Mouse (Mus musculus) MEL (cell line): ENCODE results near the gene Letmd1. TPM values are rescaled to one million over a fixed set of nuclear protein-coding genes. Genes with fewer than 3 reads are reported as not detected.

ENCODE experiments used
- DNase-seq: peaks from one replicate; pipeline ENCODE4 v3.0.0; 2011; ENCODE audit warnings: low read depth, low spot score
- H3K27ac ChIP-seq: 2 replicates; pipeline ENCODE4 v1.5.1; 2012; ENCODE audit warnings: low read depth, mild to moderate bottlenecking, control low read depth, low read length, moderate library complexity; ENCODE audit not compliant: control insufficient read depth
- H3K27me3 ChIP-seq, 2 experiments: fragments of 150-350 bp in 1 of 2; sonication (generic) in 1 of 2; 2 replicates each; pipeline ENCODE4 v1.6.1; 2012; ENCODE audit warnings: low read length in 2 of 2, mild to moderate bottlenecking in 2 of 2, improper control_type of control experiment in 1 of 2, moderate library complexity in 1 of 2; ENCODE audit not compliant: insufficient read depth in 2 of 2, control insufficient read depth in 1 of 2
- H3K36me3 ChIP-seq, 2 experiments: 2 replicates each; pipeline ENCODE4 v1.6.1; 2012 to 2014; ENCODE audit warnings: low read length in 2 of 2, improper control_type of control experiment in 1 of 2, inconsistent platforms in 1 of 2, mild to moderate bottlenecking in 1 of 2; ENCODE audit not compliant: insufficient read depth in 2 of 2, control insufficient read depth in 1 of 2
- H3K4me1 ChIP-seq, 2 experiments: fragments of 150-350 bp in 1 of 2; sonication (generic) in 1 of 2; 2 replicates each; pipeline ENCODE4 v1.6.1; 2012; ENCODE audit warnings: low read length in 2 of 2, improper control_type of control experiment in 1 of 2, mild to moderate bottlenecking in 1 of 2; ENCODE audit not compliant: insufficient read depth in 2 of 2, control insufficient read depth in 1 of 2
- H3K4me3 ChIP-seq, 2 experiments: fragments of 150-350 bp in 1 of 2; sonication (generic) in 1 of 2; 2 replicates each; pipeline ENCODE4 v1.5.1; 2012; ENCODE audit warnings: low read depth in 2 of 2, low read length in 2 of 2, mild to moderate bottlenecking in 2 of 2, moderate library complexity in 2 of 2, control low read depth in 1 of 2, improper control_type of control experiment in 1 of 2; ENCODE audit not compliant: control insufficient read depth in 1 of 2, insufficient read depth in 1 of 2
- H3K79me2 ChIP-seq: 2 replicates; pipeline ENCODE4 v1.6.1; 2012; ENCODE audit warnings: mild to moderate bottlenecking, low read length, moderate library complexity; ENCODE audit not compliant: control insufficient read depth, poor library complexity, insufficient read depth
- H3K9ac ChIP-seq: 2 replicates; pipeline ENCODE4 v1.6.1; 2012; ENCODE audit warnings: low read depth, mild to moderate bottlenecking, control low read depth, low read length, moderate library complexity; ENCODE audit not compliant: control insufficient read depth, poor library complexity, severe bottlenecking
- H3K9me3 ChIP-seq: fragments of 150-350 bp; sonication (generic); replicated peaks from 2 replicates; pipeline ENCODE4 v1.6.1; 2012; ENCODE audit warnings: mild to moderate bottlenecking, low read length, improper control_type of control experiment, moderate library complexity; ENCODE audit not compliant: insufficient read depth
- BHLHE40 ChIP-seq: IDR thresholded peaks from 2 replicates; pipeline ENCODE4 v1.6.1; 2012; ENCODE audit warnings: low read depth, mild to moderate bottlenecking, inconsistent platforms, low read length, improper control_type of control experiment, borderline replicate concordance
- CTCF ChIP-seq, 3 experiments: IDR thresholded peaks in 2 of 3; conservative IDR thresholded peaks in 1 of 3; 2 replicates each; pipeline ENCODE4 v1.5.1; 2011 to 2012; ENCODE audit warnings: low read length in 3 of 3, low read depth in 2 of 3, mild to moderate bottlenecking in 2 of 3, improper control_type of control experiment in 1 of 3, inconsistent platforms in 1 of 3, mixed read lengths in 1 of 3, moderate library complexity in 1 of 3; ENCODE audit not compliant: control insufficient read depth in 1 of 3, insufficient read depth in 1 of 3, poor library complexity in 1 of 3, severe bottlenecking in 1 of 3
- E2F4 ChIP-seq: IDR thresholded peaks from 2 replicates; pipeline ENCODE4 v1.6.1; 2011; ENCODE audit warnings: low read depth, low read length, improper control_type of control experiment, borderline replicate concordance
- ELF1 ChIP-seq: IDR thresholded peaks from 2 replicates; pipeline ENCODE4 v1.6.1; 2014; ENCODE audit warnings: low read depth, mild to moderate bottlenecking, inconsistent platforms, low read length, improper control_type of control experiment, moderate library complexity
- ETS1 ChIP-seq: IDR thresholded peaks from 2 replicates; pipeline ENCODE4 v1.6.1; 2012; ENCODE audit warnings: low read depth, mild to moderate bottlenecking, inconsistent platforms, low read length, improper control_type of control experiment, moderate library complexity
- GATA1 ChIP-seq: IDR thresholded peaks from 2 replicates; pipeline ENCODE4 v1.6.1; 2011; ENCODE audit warnings: low read depth, low read length, improper control_type of control experiment
- HCFC1 ChIP-seq: IDR thresholded peaks from 2 replicates; pipeline ENCODE4 v1.6.1; 2012; ENCODE audit warnings: low read depth, mild to moderate bottlenecking, inconsistent platforms, low read length, improper control_type of control experiment, moderate library complexity
- JUND ChIP-seq: IDR thresholded peaks from 2 replicates; pipeline ENCODE4 v1.6.1; 2011; ENCODE audit warnings: low read depth, mild to moderate bottlenecking, improper control_type of control experiment, low read length
- KAT2A ChIP-seq: conservative IDR thresholded peaks from 2 replicates; pipeline ENCODE4 v1.6.1; 2012; ENCODE audit warnings: low read depth, low read length, improper control_type of control experiment, inconsistent platforms
- MAFK ChIP-seq: IDR thresholded peaks from 2 replicates; pipeline ENCODE4 v1.6.1; 2011; ENCODE audit warnings: low read depth, mild to moderate bottlenecking, low read length, improper control_type of control experiment, borderline replicate concordance
- MAZ ChIP-seq: IDR thresholded peaks from 2 replicates; pipeline ENCODE4 v1.6.1; 2012; ENCODE audit warnings: low read depth, mild to moderate bottlenecking, inconsistent platforms, low read length, improper control_type of control experiment
- MXI1 ChIP-seq: IDR thresholded peaks from 2 replicates; pipeline ENCODE4 v1.6.1; 2011; ENCODE audit warnings: mild to moderate bottlenecking, low read depth, low read length, improper control_type of control experiment
- MYB ChIP-seq: IDR thresholded peaks from 2 replicates; pipeline ENCODE4 v1.6.1; 2011; ENCODE audit warnings: mild to moderate bottlenecking, low read depth, low read length, improper control_type of control experiment
- MYC ChIP-seq: IDR thresholded peaks from 2 replicates; pipeline ENCODE4 v1.6.1; 2011; ENCODE audit warnings: low read depth, mild to moderate bottlenecking, low read length, improper control_type of control experiment, moderate library complexity
- NRF1 ChIP-seq: IDR thresholded peaks from 2 replicates; pipeline ENCODE4 v1.6.1; 2014; ENCODE audit warnings: low read depth, mild to moderate bottlenecking, inconsistent platforms, low read length, improper control_type of control experiment, moderate library complexity; ENCODE audit not compliant: poor library complexity, insufficient read depth, severe bottlenecking
- POLR2AphosphoS2 ChIP-seq: IDR thresholded peaks from 2 replicates; pipeline ENCODE4 v1.6.1; 2011; ENCODE audit warnings: low read length, improper control_type of control experiment
- POLR2AphosphoS5 ChIP-seq: IDR thresholded peaks from 2 replicates; pipeline ENCODE4 v1.6.1; 2012; ENCODE audit warnings: low read depth, borderline replicate concordance, mild to moderate bottlenecking, inconsistent platforms, low read length, moderate library complexity, mixed read lengths
- RAD21 ChIP-seq: IDR thresholded peaks from 2 replicates; pipeline ENCODE4 v1.6.1; 2011; ENCODE audit warnings: mild to moderate bottlenecking, low read depth, low read length, improper control_type of control experiment
- SIN3A ChIP-seq: IDR thresholded peaks from 2 replicates; pipeline ENCODE4 v1.6.1; 2012; ENCODE audit warnings: low read length, improper control_type of control experiment, inconsistent platforms
- SMC3 ChIP-seq: IDR thresholded peaks from 2 replicates; pipeline ENCODE4 v1.6.1; 2011; ENCODE audit warnings: low read depth, low read length, improper control_type of control experiment
- TAL1 ChIP-seq: IDR thresholded peaks from 2 replicates; pipeline ENCODE4 v1.6.1; 2012; ENCODE audit warnings: mild to moderate bottlenecking, inconsistent platforms, low read length, moderate library complexity, mixed read lengths
- TBP ChIP-seq: IDR thresholded peaks from 2 replicates; pipeline ENCODE4 v1.8.0; 2011; ENCODE audit warnings: low read depth, low read length, improper control_type of control experiment
- TCF12 ChIP-seq: IDR thresholded peaks from 2 replicates; pipeline ENCODE4 v1.6.1; 2014; ENCODE audit warnings: low read depth, mild to moderate bottlenecking, inconsistent platforms, low read length, improper control_type of control experiment, moderate library complexity
- UBTF ChIP-seq: IDR thresholded peaks from 2 replicates; pipeline ENCODE4 v1.6.1; 2012; ENCODE audit warnings: low read depth, mild to moderate bottlenecking, inconsistent platforms, low read length, improper control_type of control experiment, moderate library complexity, borderline replicate concordance; ENCODE audit not compliant: insufficient read depth
- USF1 ChIP-seq: IDR thresholded peaks from 2 replicates; pipeline ENCODE4 v1.6.1; 2014; ENCODE audit warnings: low read depth, mild to moderate bottlenecking, inconsistent platforms, low read length, improper control_type of control experiment, moderate library complexity
- ZC3H11A ChIP-seq: IDR thresholded peaks from 2 replicates; pipeline ENCODE4 v1.6.1; 2012; ENCODE audit warnings: low read depth, mild to moderate bottlenecking, inconsistent platforms, low read length, improper control_type of control experiment
- ZKSCAN1 ChIP-seq: IDR thresholded peaks from 2 replicates; pipeline ENCODE4 v1.6.1; 2012; ENCODE audit warnings: low read depth, mild to moderate bottlenecking, inconsistent platforms, low read length, improper control_type of control experiment, moderate library complexity
- ZMIZ1 ChIP-seq: IDR thresholded peaks from 2 replicates; pipeline ENCODE4 v1.6.1; 2012; ENCODE audit warnings: low read depth, mild to moderate bottlenecking, inconsistent platforms, low read length, improper control_type of control experiment, moderate library complexity
- ZNF384 ChIP-seq: IDR thresholded peaks from 2 replicates; pipeline ENCODE4 v1.6.1; 2012; ENCODE audit warnings: low read depth, mild to moderate bottlenecking, inconsistent platforms, low read length, improper control_type of control experiment
- polyA plus RNA-seq, 2 experiments: library from polyadenylated mRNA; stranded (reverse) in 1 of 2; unstranded in 1 of 2; fragments of >175 nt in 1 of 2; fragments of >200 nt in 1 of 2; gene quantifications; 2 replicates each; pipeline versions ENCODE4 v1.2.1 to v1.2.4; 2012; ENCODE audit warnings: low replicate concordance in 2 of 2, low read depth in 1 of 2; ENCODE audit not compliant: insufficient read length in 2 of 2, insufficient read depth in 1 of 2, missing spikeins in 1 of 2
- total RNA-seq: library from RNA; depleted of rRNA; stranded (reverse); fragments of 300-350 nt; gene quantifications from 2 replicates; pipeline ENCODE4 v1.2.3, GENCODE M21; 2012

Gene Letmd1
- total and polyA plus RNA-seq, 3 experiments: 38.8 to 277 (median 64.3) TPM

DNA sequence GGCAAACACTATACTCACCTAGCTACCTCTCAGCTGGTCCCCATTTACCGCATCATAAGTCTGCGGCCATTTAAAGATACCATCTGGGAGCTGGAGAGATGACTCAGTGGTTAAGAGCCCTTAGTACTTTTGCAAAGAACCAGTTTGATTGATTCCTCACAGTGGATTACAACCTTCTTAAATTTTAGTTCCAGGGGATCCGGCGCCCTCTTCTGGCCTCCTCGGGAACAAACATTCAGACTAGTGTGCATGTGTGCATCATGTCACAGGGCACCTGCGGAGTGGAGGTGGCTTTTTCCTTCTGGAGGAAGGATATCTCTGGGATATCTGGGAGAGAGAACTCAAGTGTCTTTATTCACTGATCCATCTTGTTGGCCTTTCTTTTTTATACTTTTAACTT is 5.1 kb upstream of the Letmd1 start:
- no peaks in the 10 kb centered on the region for H3K27me3 ChIP-seq
- H3K79me2 ChIP-seq: peaks cover 6% of the 10 kb centered on the region
- DNase-seq: peak; percentile 89
- peaks cover 0 to 2% of the 10 kb centered on the region in 2 experiments; a peak in 1 of 4 replicates for H3K36me3 ChIP-seq
- peaks cover 0 to 13% of the 10 kb centered on the region in 2 experiments for H3K4me1 ChIP-seq
- no peak overlapping the region for H3K27ac ChIP-seq
- H3K9me3 ChIP-seq: no peaks in the 10 kb centered on the region
- 0 out of 2 replicates have a peak, but pooled peaks have one; percentile 30 for TF ChIP-seq HCFC1
- TF ChIP-seq TBP: no peak
- TF ChIP-seq SMC3: peak; percentile 87
- no peak for TF ChIP-seq KAT2A
- peak; percentile 82 for TF ChIP-seq MYC
- no peak for TF ChIP-seq E2F4
- TF ChIP-seq ZC3H11A: peak; percentile 83
- peak; percentile 82 for TF ChIP-seq RAD21
- TF ChIP-seq NRF1: no peak
- TF ChIP-seq ZNF384: peak; percentile 66; the same call in 1 of the 2 replicates
- no peak for TF ChIP-seq TCF12
- peak; percentile 21; the same call in 1 of the 2 replicates for TF ChIP-seq ETS1
- no peak for TF ChIP-seq ZMIZ1
- 0 out of 2 replicates have a peak, but pooled peaks have one; percentile 35 for TF ChIP-seq MAZ
- TF ChIP-seq SIN3A: peak; percentile 43; the same call in 1 of the 2 replicates
- TF ChIP-seq CTCF (IDR thresholded peaks at IDR 0.05 in 2 of 3, conservative IDR thresholded peaks at IDR 0.05 in 1 of 3; ENCODE audit: control insufficient read depth in 1 of 3, insufficient read depth in 1 of 3, low read depth in 2 of 3, low read length in 3 of 3, poor library complexity in 1 of 3, severe bottlenecking in 1 of 3): peak; percentile 86 to 93 (median 90)
- no peak overlapping the region for H3K4me3 ChIP-seq
- H3K9ac ChIP-seq: no peak overlapping the region

DNA sequence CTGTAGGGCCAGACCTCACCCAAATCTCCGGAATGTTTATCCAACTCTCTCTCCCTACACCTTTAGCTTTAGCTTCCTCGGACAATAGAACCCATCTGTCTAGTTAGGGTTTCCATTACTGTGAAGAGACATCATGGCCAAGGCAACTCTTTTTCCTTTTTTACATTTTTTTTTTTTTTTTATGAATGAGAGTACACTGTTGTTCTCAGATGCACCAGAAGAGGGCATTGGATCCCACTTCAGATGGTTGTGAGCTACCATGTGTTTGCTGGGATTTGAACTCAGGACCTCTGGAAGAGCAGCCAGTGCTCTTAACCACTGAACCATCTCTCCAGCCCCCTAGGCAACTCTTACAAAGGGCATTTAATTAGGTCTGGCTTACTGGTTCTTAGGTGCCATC is 3.4 kb upstream of the Letmd1 start:
- Histone ChIP-seq H3K27ac (no peak overlapping the region), H3K79me2 (peaks cover 18% of the 10 kb centered on the region), H3K27me3 (no peaks in the 10 kb centered on the region), H3K4me1 (peaks cover 0 to 18% of the 10 kb centered on the region in 2 experiments), H3K9me3 (no peaks in the 10 kb centered on the region), H3K9ac (no peak overlapping the region), H3K36me3 (peaks cover 0 to 12% of the 10 kb centered on the region in 2 experiments; a peak in 2 of 4 replicates), H3K4me3 (no peak overlapping the region)
- peak; percentile 50 for DNase-seq
- TF ChIP-seq SIN3A: no peak
- TF ChIP-seq TAL1: no peak
- peak; percentile 96 for TF ChIP-seq ZNF384
- TF ChIP-seq BHLHE40: no peak
- no peak for TF ChIP-seq USF1
- peak; percentile 24 to 57 (median 43); a peak in 4 of 6 replicates for TF ChIP-seq CTCF (IDR thresholded peaks at IDR 0.05 in 2 of 3, conservative IDR thresholded peaks at IDR 0.05 in 1 of 3; ENCODE audit: control insufficient read depth in 1 of 3, insufficient read depth in 1 of 3, low read depth in 2 of 3, low read length in 3 of 3, poor library complexity in 1 of 3, severe bottlenecking in 1 of 3)
- TF ChIP-seq JUND: no peak
- TF ChIP-seq MAFK: no peak
- no peak for TF ChIP-seq POLR2AphosphoS5
- TF ChIP-seq KAT2A: no peak
- TF ChIP-seq GATA1: no peak
- no peak for TF ChIP-seq HCFC1
- TF ChIP-seq TCF12: no peak
- no peak for TF ChIP-seq ZMIZ1
- 0 out of 2 replicates have a peak, but pooled peaks have one; percentile 24 for TF ChIP-seq TBP
- peak; percentile 43 for TF ChIP-seq ZC3H11A
- TF ChIP-seq RAD21: peak; percentile 43
- no peak for TF ChIP-seq ETS1
- no peak for TF ChIP-seq MYB
- no peak for TF ChIP-seq POLR2AphosphoS2
- no peak for TF ChIP-seq ELF1
- TF ChIP-seq UBTF: no peak
- no peak for TF ChIP-seq MXI1
- TF ChIP-seq MYC: peak; percentile 53; the same call in 1 of the 2 replicates
- TF ChIP-seq ZKSCAN1: no peak
